Mouse (Mus musculus) CH12.LX (cell line): ENCODE measurements around the gene 4930453N24Rik. TPM values are rescaled to one million over a fixed set of nuclear protein-coding genes. Genes with fewer than 3 reads are reported as not detected.

Experiments used
- DNase-seq: peaks from one replicate; pipeline ENCODE4 v3.0.0-alpha.2; 2013; ENCODE audit errors: extremely low read depth
- H3K27ac ChIP-seq: 2 replicates; pipeline ENCODE4 v1.5.1; 2012; ENCODE audit warnings: low read depth, mild to moderate bottlenecking, control low read depth, moderate library complexity; ENCODE audit not compliant: insufficient read depth
- H3K27me3 ChIP-seq: replicated peaks from 2 replicates; pipeline ENCODE3; 2012; ENCODE audit warnings: inconsistent platforms
- H3K36me3 ChIP-seq, 2 experiments: replicated peaks in 1 of 2; 2 replicates each; pipeline versions ENCODE3 to v1.6.1; 2012; ENCODE audit warnings: inconsistent platforms in 1 of 2, low read length in 1 of 2, mild to moderate bottlenecking in 1 of 2, mixed read lengths in 1 of 2, moderate library complexity in 1 of 2; ENCODE audit not compliant: control insufficient read depth in 1 of 2, insufficient read depth in 1 of 2
- H3K4me1 ChIP-seq, 2 experiments: 2 replicates each; pipeline ENCODE4 v1.6.1; 2012; ENCODE audit warnings: inconsistent platforms in 1 of 2, moderate library complexity in 1 of 2; ENCODE audit not compliant: insufficient read depth in 2 of 2, control insufficient read depth in 1 of 2
- H3K4me2 ChIP-seq: 2 replicates; pipeline ENCODE4 v1.6.1; 2012; ENCODE audit warnings: low read depth, mild to moderate bottlenecking, control low read depth; ENCODE audit not compliant: poor library complexity, insufficient read depth, severe bottlenecking
- H3K4me3 ChIP-seq, 3 experiments: fragments of 150-350 bp in 1 of 3; sonication (generic) in 1 of 3; replicated peaks in 1 of 3; 2 replicates each; pipeline versions ENCODE3 to v1.5.1; 2011 to 2012; ENCODE audit warnings: low read depth in 2 of 3, low read length in 2 of 3, mild to moderate bottlenecking in 2 of 3, moderate library complexity in 2 of 3, control low read depth in 1 of 3, improper control_type of control experiment in 1 of 3, inconsistent platforms in 1 of 3, mixed read lengths in 1 of 3; ENCODE audit not compliant: poor library complexity in 1 of 3
- H3K79me2 ChIP-seq: replicated peaks from 2 replicates; pipeline ENCODE4 v1.6.1; 2012; ENCODE audit warnings: mild to moderate bottlenecking, moderate library complexity; ENCODE audit not compliant: control insufficient read depth, poor library complexity, insufficient read depth, severe bottlenecking; ENCODE audit errors: extremely low read depth
- H3K9ac ChIP-seq: 2 replicates; pipeline ENCODE4 v1.6.1; 2012; ENCODE audit warnings: low read depth, mild to moderate bottlenecking, control low read depth, moderate library complexity; ENCODE audit not compliant: insufficient read depth
- H3K9me3 ChIP-seq: replicated peaks from 2 replicates; pipeline ENCODE3; 2012; ENCODE audit warnings: low read length, inconsistent platforms, mixed read lengths
- CHD2 ChIP-seq: IDR thresholded peaks from 2 replicates; pipeline ENCODE4 v1.6.1; 2011; ENCODE audit warnings: low read length, improper control_type of control experiment
- ELF1 ChIP-seq: IDR thresholded peaks from 2 replicates; pipeline ENCODE4 v1.6.1; 2014; ENCODE audit warnings: low read depth, mild to moderate bottlenecking, inconsistent platforms, low read length, improper control_type of control experiment
- ETS1 ChIP-seq: conservative IDR thresholded peaks from 2 replicates; pipeline ENCODE4 v1.6.1; 2012; ENCODE audit warnings: low read depth, mild to moderate bottlenecking, inconsistent platforms, low read length, improper control_type of control experiment, moderate library complexity
- GABPA ChIP-seq: IDR thresholded peaks from 2 replicates; pipeline ENCODE4 v1.6.1; 2012; ENCODE audit warnings: low read depth, low read length, improper control_type of control experiment, inconsistent platforms; ENCODE audit not compliant: insufficient replicate concordance
- MAX ChIP-seq: IDR thresholded peaks from 2 replicates; pipeline ENCODE4 v1.6.1; 2011; ENCODE audit warnings: low read length, improper control_type of control experiment
- MAZ ChIP-seq: IDR thresholded peaks from 2 replicates; pipeline ENCODE4 v1.6.1; 2012; ENCODE audit warnings: low read depth, mild to moderate bottlenecking, inconsistent platforms, low read length, improper control_type of control experiment, moderate library complexity
- MEF2A ChIP-seq: IDR thresholded peaks from 2 replicates; pipeline ENCODE4 v1.6.1; 2014; ENCODE audit warnings: low read depth, mild to moderate bottlenecking, inconsistent platforms, low read length, improper control_type of control experiment, borderline replicate concordance
- MYC ChIP-seq: IDR thresholded peaks from 2 replicates; pipeline ENCODE4 v1.6.1; 2011; ENCODE audit warnings: low read depth, mild to moderate bottlenecking, improper control_type of control experiment, low read length
- NRF1 ChIP-seq: IDR thresholded peaks from 2 replicates; pipeline ENCODE4 v1.6.1; 2014; ENCODE audit warnings: low read depth, mild to moderate bottlenecking, inconsistent platforms, low read length, improper control_type of control experiment, moderate library complexity
- POLR2A ChIP-seq: IDR thresholded peaks from 2 replicates; pipeline ENCODE4 v1.6.1; 2011; ENCODE audit warnings: low read depth, mild to moderate bottlenecking, improper control_type of control experiment, low read length
- SIN3A ChIP-seq: IDR thresholded peaks from 2 replicates; pipeline ENCODE4 v1.6.1; 2012; ENCODE audit warnings: low read length, improper control_type of control experiment, inconsistent platforms
- TCF12 ChIP-seq: IDR thresholded peaks from 2 replicates; pipeline ENCODE4 v1.6.1; 2014; ENCODE audit warnings: low read depth, mild to moderate bottlenecking, inconsistent platforms, low read length, improper control_type of control experiment
- UBTF ChIP-seq: IDR thresholded peaks from 2 replicates; pipeline ENCODE4 v1.6.1; 2012; ENCODE audit warnings: low read depth, mild to moderate bottlenecking, inconsistent platforms, low read length, improper control_type of control experiment, moderate library complexity
- USF1 ChIP-seq: IDR thresholded peaks from 2 replicates; pipeline ENCODE4 v1.6.1; 2014; ENCODE audit warnings: low read depth, mild to moderate bottlenecking, inconsistent platforms, low read length, improper control_type of control experiment
- USF2 ChIP-seq: conservative IDR thresholded peaks from 2 replicates; pipeline ENCODE4 v1.6.1; 2011; ENCODE audit warnings: low read depth, low read length, improper control_type of control experiment
- ZNF384 ChIP-seq: IDR thresholded peaks from 2 replicates; pipeline ENCODE4 v1.6.1; 2012; ENCODE audit warnings: low read depth, low read length, improper control_type of control experiment, inconsistent platforms
- dilution Hi-C: fragments of 300-500 bp; cut with MboI; formaldehyde crosslinking; loops from 2 replicates; pipeline ENCODE4 v1.14.3; 2020; ENCODE audit warnings: low sequenced_read_pairs; ENCODE audit not compliant: extremely low pct_unique_long_range_greater_than_20kb, extremely low pct_ligation_motif_present
- in situ Hi-C: fragments of 300-500 bp; cut with MboI; formaldehyde crosslinking; loops from 3 replicates; pipeline ENCODE4 v1.14.3; 2019; ENCODE audit warnings: low sequenced_read_pairs, low pct_ligation_motif_present, low pct_unique_long_range_greater_than_20kb, mixed read lengths
- polyA plus RNA-seq: library from polyadenylated mRNA; unstranded; fragments of >175 nt; gene quantifications from 2 replicates; pipeline ENCODE4 v1.2.1, GENCODE M21; 2012; ENCODE audit warnings: low read depth; ENCODE audit not compliant: insufficient read length
- total RNA-seq, 2 experiments: library from RNA; depleted of rRNA; stranded (reverse); fragments of 300-350 nt in 1 of 2; fragments of >200 nt in 1 of 2; gene quantifications; 2 replicates each; pipeline ENCODE4 v1.2.3; 2012 to 2014

Gene 4930453N24Rik
- total and polyA plus RNA-seq, 3 experiments, result 26.6 to 62.0 (median 48.4) TPM

GRCm38 (mm10) chr16:64758561-64759244 lies 12.3 kb downstream of the 4930453N24Rik start:
- Histone ChIP-seq H3K27ac (no peak overlapping the region), H3K4me2 (no peak overlapping the region), H3K9me3 (peaks cover 22% of the 10 kb centered on the region), H3K27me3 (no peaks in the 10 kb centered on the region), H3K9ac (no peak overlapping the region), H3K4me1 (peaks cover 4 to 29% of the 10 kb centered on the region in 2 experiments; a peak in 3 of 4 replicates), H3K79me2 (no peaks in the 10 kb centered on the region), H3K4me3 (no peak overlapping the region), H3K36me3 (peaks cover 9 to 16% of the 10 kb centered on the region in 2 experiments)
- TF ChIP-seq MEF2A, result 0 out of 2 replicates have a peak, but pooled peaks have one; percentile 32
- TF ChIP-seq TCF12, result no peak
- in situ Hi-C loops (loop anchor here (25.0 kb wide), 1 partner anchor 729 kb away; no protein-coding TSS in a partner anchor), dilution Hi-C loops (no loop called here)
- peak; percentile 54 for DNase-seq

- H3K4me3 ChIP-seq, result no peak overlapping the region
- H3K9me3 ChIP-seq, result peaks cover 13% of the 10 kb centered on the region
- no peak overlapping the region for H3K27ac ChIP-seq
- dilution Hi-C loops, result no loop called here
- no peak overlapping the region for H3K4me2 ChIP-seq
- H3K36me3 ChIP-seq, result peaks cover under 1 to 7% of the 10 kb centered on the region in 2 experiments
- in situ Hi-C loops, result loop anchor here (25.0 kb wide), 1 partner anchor 729 kb away; no protein-coding TSS in a partner anchor
- H3K9ac ChIP-seq, result no peak overlapping the region
- TF ChIP-seq ELF1 (no peak), UBTF (no peak), USF2 (no peak), GABPA (no peak), MYC (no peak), CHD2 (no peak)
- H3K4me1 ChIP-seq, result peaks cover 4 to 29% of the 10 kb centered on the region in 2 experiments; a peak in 3 of 4 replicates
- peak; percentile 20 for DNase-seq
- H3K27me3 ChIP-seq, result no peaks in the 10 kb centered on the region
- H3K79me2 ChIP-seq, result no peaks in the 10 kb centered on the region
These were observed 13.1 kb downstream of the 4930453N24Rik start for GRCm38 (mm10) chr16:64757666-64758400.

- no peak overlapping the region for H3K4me3 ChIP-seq
- H3K9me3 ChIP-seq, result peaks cover 8% of the 10 kb centered on the region
- H3K36me3 ChIP-seq, result peaks cover 0 to under 1% of the 10 kb centered on the region in 2 experiments
- no peak for DNase-seq
- peaks cover 4 to 30% of the 10 kb centered on the region in 2 experiments; a peak in 3 of 4 replicates for H3K4me1 ChIP-seq
- dilution Hi-C loops (no loop called here), in situ Hi-C loops (loop anchor here (25.0 kb wide), 1 partner anchor 731 kb away; no protein-coding TSS in a partner anchor)
- TF ChIP-seq ZNF384 (no peak), SIN3A (no peak), MYC (no peak), NRF1 (no peak), MAX (no peak), POLR2A (no peak), MAZ (no peak), ETS1 (no peak), USF1 (no peak)
- no peaks in the 10 kb centered on the region for H3K27me3 ChIP-seq
- no peak overlapping the region for H3K9ac ChIP-seq
- H3K79me2 ChIP-seq, result no peaks in the 10 kb centered on the region
- no peak overlapping the region for H3K27ac ChIP-seq
- no peak overlapping the region for H3K4me2 ChIP-seq
These were observed 14.6 kb downstream of the 4930453N24Rik start for GRCm38 (mm10) chr16:64756321-64756720.
